Mouse (Mus musculus): ENCODE results near the gene Tns3. TPM values are rescaled to one million over a fixed set of nuclear protein-coding genes. Genes with fewer than 3 reads are reported as not detected.

Gene Tns3
- polyA plus RNA-seq, 1 experiment, result 24.2 TPM

DNA sequence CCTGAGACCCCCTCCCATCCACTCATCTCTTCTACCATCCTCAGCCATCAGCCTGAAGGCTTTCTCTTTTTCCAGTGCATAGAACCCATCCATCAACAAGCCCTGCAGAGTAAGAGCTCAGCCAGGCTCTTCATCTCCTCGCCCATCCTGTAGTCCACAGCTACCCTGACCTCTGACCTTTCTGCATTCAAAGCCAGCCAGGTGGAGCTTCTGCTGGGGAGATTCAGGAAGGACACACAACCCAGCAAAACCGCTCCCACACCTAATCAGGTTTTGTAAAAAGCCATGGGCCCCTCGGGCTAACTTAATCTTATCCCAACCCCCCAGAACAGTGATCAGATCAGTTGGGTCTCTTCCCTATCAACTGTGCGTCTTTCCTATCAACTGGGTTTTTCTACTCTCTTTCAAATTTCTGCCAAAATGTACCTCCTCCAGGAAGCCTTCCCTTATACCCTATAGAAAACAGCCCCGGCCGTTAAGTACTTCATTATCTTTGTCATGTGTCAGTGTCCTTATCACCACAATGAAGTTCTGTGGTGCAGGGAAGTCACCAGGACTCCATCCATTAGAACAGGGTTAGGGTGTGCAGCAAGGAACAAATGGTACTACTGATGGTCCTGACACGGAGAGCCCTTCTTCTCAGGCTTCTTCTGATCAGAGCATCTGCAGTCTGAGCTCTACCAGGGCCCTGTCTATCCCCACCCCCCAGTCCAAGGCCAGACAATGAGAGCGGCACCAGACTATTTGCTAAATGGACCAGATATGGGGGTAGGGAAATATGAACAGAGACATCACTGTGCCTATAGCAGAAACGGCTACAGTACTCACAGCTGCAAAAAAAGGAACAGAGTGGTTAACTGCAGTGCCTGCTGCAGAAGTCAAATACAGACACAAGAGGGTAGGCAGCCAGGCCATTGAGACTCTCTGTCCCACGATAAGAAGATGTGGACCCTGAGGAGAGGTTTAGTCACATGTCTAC is 26.6 kb downstream of the Tns3 start:
- no peaks in the 10 kb centered on the region for H3K4me1 ChIP-seq (ENCODE audit: control insufficient read depth, insufficient read depth, low read length)
- H3K27ac ChIP-seq (ENCODE audit: insufficient read depth, low read length), result no peak overlapping the region
- H3K4me3 ChIP-seq (ENCODE audit: insufficient read depth, low read length), result no peak overlapping the region
- TF ChIP-seq CTCF (IDR thresholded peaks at IDR 0.05; ENCODE audit: extremely low read depth, insufficient read depth, low read length) (no peak), POLR2A (IDR thresholded peaks at IDR 0.05; ENCODE audit: extremely low read depth, insufficient read depth, low read length) (no peak)

DNA sequence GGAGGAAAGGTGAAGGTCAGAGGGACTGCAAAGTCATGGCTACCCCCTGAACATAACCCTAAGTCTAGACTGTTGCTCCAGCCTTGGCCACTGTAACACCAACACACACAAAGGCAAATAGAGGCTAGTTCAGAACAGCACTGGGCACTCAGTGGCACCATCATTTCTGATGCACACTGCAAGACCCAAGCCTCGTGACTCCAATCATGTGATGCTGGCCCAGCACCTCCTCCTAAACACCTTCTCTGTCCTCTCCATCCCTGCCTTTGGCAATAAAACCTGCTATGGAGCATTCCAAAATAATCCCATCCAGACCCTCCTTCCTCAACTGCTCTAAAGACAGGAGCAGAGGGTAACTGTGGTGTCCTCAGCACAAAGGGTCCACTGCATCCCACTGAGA is 27.7 kb downstream of the Tns3 start:
- no peak overlapping the region for H3K4me3 ChIP-seq (ENCODE audit: insufficient read depth, low read length)
- H3K27ac ChIP-seq (ENCODE audit: insufficient read depth, low read length), result no peak overlapping the region
- no peaks in the 10 kb centered on the region for H3K4me1 ChIP-seq (ENCODE audit: control insufficient read depth, insufficient read depth, low read length)
- TF ChIP-seq CTCF (IDR thresholded peaks at IDR 0.05; ENCODE audit: extremely low read depth, insufficient read depth, low read length) (no peak), POLR2A (IDR thresholded peaks at IDR 0.05; ENCODE audit: extremely low read depth, insufficient read depth, low read length) (no peak)

DNA sequence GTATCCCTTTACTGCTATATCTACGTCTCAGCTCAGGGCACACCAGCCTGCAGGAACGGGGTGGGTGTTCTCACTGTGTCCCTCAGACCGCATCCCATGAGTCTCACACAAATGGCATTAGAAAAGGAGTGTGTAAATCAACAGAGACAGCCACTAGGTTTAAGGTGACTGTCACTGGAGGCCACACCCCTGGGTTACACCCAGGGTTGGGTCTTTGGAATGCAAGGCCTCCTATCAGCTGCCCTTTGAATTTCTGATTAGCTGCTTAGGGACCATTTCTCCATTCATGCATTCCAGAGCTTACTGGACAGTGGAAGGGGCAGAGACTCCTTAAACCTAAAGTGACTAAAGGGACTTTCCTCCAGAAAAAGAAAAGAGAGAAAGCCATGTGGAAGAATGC is 28.6 kb downstream of the Tns3 start:
- Histone ChIP-seq H3K4me1 (ENCODE audit: control insufficient read depth, insufficient read depth, low read length) (no peaks in the 10 kb centered on the region), H3K4me3 (ENCODE audit: insufficient read depth, low read length) (no peak overlapping the region), H3K27ac (ENCODE audit: insufficient read depth, low read length) (no peak overlapping the region)
- no peak for TF ChIP-seq POLR2A (IDR thresholded peaks at IDR 0.05; ENCODE audit: extremely low read depth, insufficient read depth, low read length)
- TF ChIP-seq CTCF (IDR thresholded peaks at IDR 0.05; ENCODE audit: extremely low read depth, insufficient read depth, low read length), result no peak

DNA sequence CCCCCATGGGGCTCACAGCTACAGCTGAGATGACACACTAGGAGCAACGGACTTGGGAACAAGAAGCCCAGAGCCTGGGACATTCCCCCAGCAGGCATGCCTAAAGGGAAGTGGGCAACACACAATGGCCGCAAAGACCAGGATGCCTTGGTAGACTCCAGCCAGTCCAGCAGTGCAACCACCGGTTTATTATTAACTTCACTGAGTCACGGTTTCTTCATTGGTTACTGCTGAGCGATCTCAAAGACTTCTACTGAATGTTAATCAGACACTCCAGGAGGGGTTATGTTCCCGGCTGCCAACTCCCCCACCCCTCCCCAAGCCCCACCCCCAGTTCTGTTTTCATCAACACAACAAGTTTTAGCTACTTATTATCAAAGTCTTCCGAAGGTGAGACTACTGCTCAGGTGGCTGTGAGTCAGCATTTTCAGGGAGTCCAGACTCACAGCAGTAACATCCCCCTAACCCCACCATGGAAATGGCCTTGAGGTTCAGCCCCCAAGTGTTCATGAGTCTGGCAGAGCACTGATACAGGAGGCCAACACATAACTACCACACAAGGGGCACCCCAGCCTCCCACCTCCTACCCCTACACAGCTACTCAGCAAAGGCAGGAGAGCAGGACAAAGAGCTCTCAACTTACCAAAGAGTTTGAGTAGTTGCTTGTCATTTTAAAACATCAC is 29.5 kb downstream of the Tns3 start:
- Histone ChIP-seq H3K4me3 (ENCODE audit: insufficient read depth, low read length) (no peak overlapping the region), H3K27ac (ENCODE audit: insufficient read depth, low read length) (no peak overlapping the region), H3K4me1 (ENCODE audit: control insufficient read depth, insufficient read depth, low read length) (no peaks in the 10 kb centered on the region)
- TF ChIP-seq POLR2A (IDR thresholded peaks at IDR 0.05; ENCODE audit: extremely low read depth, insufficient read depth, low read length) (no peak), CTCF (IDR thresholded peaks at IDR 0.05; ENCODE audit: extremely low read depth, insufficient read depth, low read length) (no peak)

DNA sequence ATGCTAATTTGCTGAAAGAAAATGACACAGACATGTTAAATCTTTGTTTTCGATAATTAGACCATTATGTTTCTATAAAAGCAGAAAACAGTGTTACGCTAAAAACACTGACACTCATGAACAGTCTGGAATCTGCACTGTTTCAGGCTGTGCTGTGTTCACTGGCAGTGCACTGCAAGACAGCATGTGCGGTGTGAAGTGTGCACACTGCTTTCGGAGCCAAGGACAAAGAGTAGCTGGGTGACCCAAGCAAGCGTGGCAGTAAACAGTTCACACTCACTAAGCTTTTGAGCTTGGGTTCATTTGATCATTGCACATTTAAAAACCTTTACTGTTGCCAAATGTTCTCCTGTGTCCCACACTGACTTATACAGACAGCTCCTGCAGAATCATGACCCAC is 32.2 kb downstream of the Tns3 start:
- TF ChIP-seq POLR2A (IDR thresholded peaks at IDR 0.05; ENCODE audit: extremely low read depth, insufficient read depth, low read length) (no peak), CTCF (IDR thresholded peaks at IDR 0.05; ENCODE audit: extremely low read depth, insufficient read depth, low read length) (no peak)
- H3K4me3 ChIP-seq (ENCODE audit: insufficient read depth, low read length), result no peak overlapping the region
- H3K4me1 ChIP-seq (ENCODE audit: control insufficient read depth, insufficient read depth, low read length), result no peaks in the 10 kb centered on the region
- no peak overlapping the region for H3K27ac ChIP-seq (ENCODE audit: insufficient read depth, low read length)

GRCm38 (mm10) chr11:8629862-8630390 is 34.4 kb downstream of the Tns3 start:
- H3K4me1 ChIP-seq (ENCODE audit: control insufficient read depth, insufficient read depth, low read length), result no peaks in the 10 kb centered on the region
- TF ChIP-seq CTCF (IDR thresholded peaks at IDR 0.05; ENCODE audit: extremely low read depth, insufficient read depth, low read length), result no peak
- no peak for TF ChIP-seq POLR2A (IDR thresholded peaks at IDR 0.05; ENCODE audit: extremely low read depth, insufficient read depth, low read length)
- no peak overlapping the region for H3K4me3 ChIP-seq (ENCODE audit: insufficient read depth, low read length)
- no peak overlapping the region for H3K27ac ChIP-seq (ENCODE audit: insufficient read depth, low read length)

GRCm38 (mm10) chr11:8629326-8629725 is 35.0 kb downstream of the Tns3 start:
- H3K4me1 ChIP-seq (ENCODE audit: control insufficient read depth, insufficient read depth, low read length), result no peaks in the 10 kb centered on the region
- no peak overlapping the region for H3K4me3 ChIP-seq (ENCODE audit: insufficient read depth, low read length)
- no peak for TF ChIP-seq POLR2A (IDR thresholded peaks at IDR 0.05; ENCODE audit: extremely low read depth, insufficient read depth, low read length)
- TF ChIP-seq CTCF (IDR thresholded peaks at IDR 0.05; ENCODE audit: extremely low read depth, insufficient read depth, low read length), result no peak
- no peak overlapping the region for H3K27ac ChIP-seq (ENCODE audit: insufficient read depth, low read length)

- no peaks in the 10 kb centered on the region for H3K4me1 ChIP-seq (ENCODE audit: control insufficient read depth, insufficient read depth, low read length)
- H3K4me3 ChIP-seq (ENCODE audit: insufficient read depth, low read length), result no peak overlapping the region
- TF ChIP-seq CTCF (IDR thresholded peaks at IDR 0.05; ENCODE audit: extremely low read depth, insufficient read depth, low read length), result no peak
- TF ChIP-seq POLR2A (IDR thresholded peaks at IDR 0.05; ENCODE audit: extremely low read depth, insufficient read depth, low read length), result no peak
- H3K27ac ChIP-seq (ENCODE audit: insufficient read depth, low read length), result no peak overlapping the region
Observed at GRCm38 (mm10) chr11:8628846-8629253, 35.5 kb downstream of the Tns3 start.

DNA sequence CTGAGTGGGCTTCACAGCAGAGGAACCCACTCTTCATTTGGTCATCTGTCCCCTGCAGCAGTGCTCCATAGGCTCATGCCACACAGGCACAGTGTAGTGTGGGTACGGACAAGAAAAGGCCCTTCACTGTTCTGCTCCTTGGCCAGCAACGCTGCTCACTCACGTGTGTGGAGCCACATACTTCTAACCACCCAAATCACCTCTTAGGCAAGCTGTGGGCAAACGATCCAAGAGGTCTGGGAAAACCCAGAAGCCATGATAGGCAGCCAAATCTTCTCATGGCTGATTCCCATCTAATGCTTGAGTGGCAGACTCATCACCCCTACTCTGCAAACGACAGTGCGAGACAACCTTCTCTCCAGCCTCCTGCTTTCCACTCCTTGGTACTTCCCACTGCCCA is 37.2 kb downstream of the Tns3 start:
- TF ChIP-seq CTCF (IDR thresholded peaks at IDR 0.05; ENCODE audit: extremely low read depth, insufficient read depth, low read length), result no peak
- no peak for TF ChIP-seq POLR2A (IDR thresholded peaks at IDR 0.05; ENCODE audit: extremely low read depth, insufficient read depth, low read length)
- Histone ChIP-seq H3K4me3 (ENCODE audit: insufficient read depth, low read length) (no peak overlapping the region), H3K27ac (ENCODE audit: insufficient read depth, low read length) (no peak overlapping the region), H3K4me1 (ENCODE audit: control insufficient read depth, insufficient read depth, low read length) (no peaks in the 10 kb centered on the region)
